Mouse (Mus musculus) liver, embryonic 16.5 days (tissue): ENCODE results near the gene Dglucy. TPM values are rescaled to one million over a fixed set of nuclear protein-coding genes. Genes with fewer than 3 reads are reported as not detected.
A peak's percentile ranks its signal among the peaks of the same experiment; 100 is the strongest.

ENCODE experiments used
- ATAC-seq: fragments of 200-750 bp; cut with Nextera tagmentation; 2 replicates; pipeline ENCODE4 v1.8.0; 2017; ENCODE audit warnings: low read depth, mild to moderate bottlenecking, moderate number of reproducible peaks, moderate library complexity
- H3K27ac ChIP-seq: fragments of 300-500 bp; sonication (generic); 2 replicates; pipeline ENCODE4 v1.5.1; 2014; ENCODE audit warnings: mild to moderate bottlenecking, low read length
- H3K27me3 ChIP-seq: fragments of 300-500 bp; sonication (generic); 2 replicates; pipeline ENCODE4 v1.6.1; 2014; ENCODE audit warnings: low read depth, low read length, mixed read lengths; ENCODE audit not compliant: control insufficient read depth, insufficient read depth
- H3K36me3 ChIP-seq: fragments of 300-500 bp; sonication (generic); 2 replicates; pipeline ENCODE4 v1.6.1; 2014; ENCODE audit warnings: mild to moderate bottlenecking; ENCODE audit not compliant: control insufficient read depth, insufficient read depth
- H3K4me1 ChIP-seq: fragments of 300-500 bp; sonication (generic); 2 replicates; pipeline ENCODE4 v1.6.1; 2014; ENCODE audit warnings: low read depth, low read length, mixed read lengths; ENCODE audit not compliant: control insufficient read depth
- H3K4me2 ChIP-seq: fragments of 300-500 bp; sonication (generic); 2 replicates; pipeline ENCODE4 v1.6.1; 2014; ENCODE audit warnings: low read depth, low read length, mixed read lengths
- H3K4me3 ChIP-seq: fragments of 300-500 bp; sonication (generic); 2 replicates; pipeline ENCODE4 v1.5.1; 2014; ENCODE audit warnings: low read depth, mild to moderate bottlenecking, low read length
- H3K9ac ChIP-seq: fragments of 300-500 bp; sonication (generic); 2 replicates; pipeline ENCODE4 v1.6.1; 2014; ENCODE audit warnings: low read depth, low read length
- H3K9me3 ChIP-seq: fragments of 300-500 bp; sonication (generic); replicated peaks from 2 replicates; pipeline ENCODE4 v1.6.1; 2016; ENCODE audit warnings: low read length; ENCODE audit not compliant: control insufficient read depth
- WGBS: fragments of 180-500 bp; shearing (Covaris S2); extraction: QIAGEN DNeasy Blood & Tissue Kit; methylation state at CpG from one replicate; pipeline ENCODE4 v1.1.7; 2014; ENCODE audit not compliant: insufficient replicate concordance; 5-methylcytosine and 5-hydroxymethylcytosine counted together
- polyA plus RNA-seq: library from polyadenylated mRNA; unstranded; fragments of >200 nt; fragmentation: Nextera tagmentation; extraction: Ambion mirVana; gene quantifications from 2 replicates; pipeline ENCODE4 v1.2.1, GENCODE M21; 2015

The Dglucy gene
- polyA plus RNA-seq, 1 experiment from 2014 or later: 1.1 TPM

DNA sequence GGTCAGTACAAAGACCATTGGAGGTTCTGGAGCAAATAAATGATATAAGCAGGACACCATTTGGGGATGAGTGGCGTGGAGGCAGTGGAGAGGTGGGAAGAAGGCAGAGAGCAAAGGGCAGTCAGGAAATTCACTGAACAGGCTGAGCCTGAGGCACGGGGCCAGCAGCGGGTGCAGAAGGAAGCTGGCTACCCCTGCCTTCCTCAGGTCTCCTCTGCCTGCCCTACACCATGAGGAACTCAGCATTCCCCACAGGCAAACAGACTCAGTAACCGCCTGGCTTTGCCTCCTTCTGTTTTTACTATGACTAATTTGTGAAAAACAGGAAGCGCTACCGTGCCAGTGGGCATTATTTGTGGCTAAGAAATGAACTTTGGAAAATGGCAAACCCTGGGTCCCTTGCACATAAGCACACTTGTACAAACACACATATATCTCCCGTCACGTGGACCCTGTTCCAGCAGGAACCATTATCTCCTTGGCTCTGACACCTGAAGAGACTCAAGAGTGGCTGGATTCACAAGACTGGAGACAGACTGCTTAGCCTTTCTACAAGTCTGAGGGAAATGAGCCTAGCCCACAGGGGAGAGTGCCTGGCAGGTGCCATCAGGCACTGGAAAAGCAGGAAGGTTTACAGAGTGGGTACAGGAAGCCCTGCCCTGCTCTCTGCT lies 2.8 kb upstream of the Dglucy start:
- Histone ChIP-seq H3K36me3 (no peaks in the 10 kb centered on the region), H3K27ac (peak overlapping the region; percentile 41), H3K27me3 (no peaks in the 10 kb centered on the region), H3K4me1 (no peaks in the 10 kb centered on the region; the same call in 1 of the 2 replicates), H3K9me3 (no peaks in the 10 kb centered on the region), H3K4me2 (no peak overlapping the region), H3K9ac (no peak overlapping the region), H3K4me3 (no peak overlapping the region)
- WGBS: 29% methylated on average over 8 of the region's 8 CpGs
- no peak for ATAC-seq

DNA sequence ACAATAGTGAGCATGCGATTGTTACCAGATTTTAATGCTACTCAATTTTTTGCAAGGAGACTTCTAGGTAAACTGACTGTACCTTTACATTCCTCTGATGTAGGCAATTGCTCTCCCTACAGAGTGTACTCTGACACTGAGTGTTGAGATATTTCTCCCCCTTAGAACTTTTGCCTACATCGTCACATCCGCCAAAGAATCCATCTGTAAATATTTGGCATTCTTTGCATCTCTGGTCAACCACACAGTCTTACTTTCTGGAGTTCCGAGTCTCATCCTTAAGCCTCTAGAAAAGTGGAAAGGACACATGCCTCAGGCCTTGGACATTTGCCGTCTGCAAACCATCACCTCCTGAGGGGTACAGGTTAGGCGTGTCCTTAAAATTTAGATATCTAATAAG lies 1.9 kb upstream of the Dglucy start:
- Histone ChIP-seq H3K27ac (no peak overlapping the region), H3K27me3 (no peaks in the 10 kb centered on the region), H3K9ac (no peak overlapping the region), H3K4me1 (no peaks in the 10 kb centered on the region; the same call in 1 of the 2 replicates), H3K4me2 (no peak overlapping the region), H3K9me3 (no peaks in the 10 kb centered on the region), H3K36me3 (no peaks in the 10 kb centered on the region), H3K4me3 (no peak overlapping the region)
- ATAC-seq: no peak
- 68% methylated on average over 6 of the region's 6 CpGs for WGBS

DNA sequence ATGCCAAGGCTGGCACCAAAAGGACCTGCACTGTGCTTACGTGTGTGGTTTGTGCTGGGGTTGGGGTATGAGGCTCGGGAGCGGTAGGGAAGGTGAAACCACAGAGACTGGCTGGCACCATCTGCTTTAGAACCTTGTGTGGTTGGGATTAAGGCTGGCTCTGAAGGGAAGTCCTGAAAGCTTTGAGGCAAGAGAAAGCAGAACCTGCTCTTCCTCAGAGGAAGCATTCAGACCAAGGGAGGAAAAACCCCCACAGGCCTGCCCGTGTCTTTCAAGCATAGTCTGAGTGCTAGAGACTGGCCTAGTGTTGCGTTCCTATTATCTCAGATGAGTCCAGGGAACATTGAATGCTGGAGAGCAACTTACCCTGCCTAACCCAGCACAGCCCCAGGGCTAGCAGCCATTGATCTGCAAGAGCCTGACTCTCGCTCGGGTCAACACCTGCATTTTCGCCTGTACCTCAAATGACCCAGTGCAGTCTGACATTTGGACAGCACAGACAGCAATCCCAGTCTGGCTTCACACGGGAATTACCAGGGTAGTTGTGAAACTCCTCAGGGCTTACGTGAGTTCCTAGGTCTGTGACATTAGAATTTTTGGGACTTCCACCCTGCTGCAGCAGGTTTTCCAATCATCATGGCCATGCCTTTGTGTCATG lies 452 bp upstream of the Dglucy start:
- H3K4me3 ChIP-seq: no peak overlapping the region; the same call in 1 of the 2 replicates
- ATAC-seq: peak; percentile 30; the same call in 1 of the 2 replicates
- H3K9ac ChIP-seq: no peak overlapping the region
- 44% methylated on average over 10 of the region's 10 CpGs for WGBS
- H3K9me3 ChIP-seq: no peaks in the 10 kb centered on the region
- H3K4me1 ChIP-seq: no peaks in the 10 kb centered on the region; the same call in 1 of the 2 replicates
- H3K36me3 ChIP-seq: no peaks in the 10 kb centered on the region
- H3K27me3 ChIP-seq: no peaks in the 10 kb centered on the region
- no peak overlapping the region for H3K4me2 ChIP-seq
- peak overlapping the region; percentile 22; the same call in 1 of the 2 replicates for H3K27ac ChIP-seq

DNA sequence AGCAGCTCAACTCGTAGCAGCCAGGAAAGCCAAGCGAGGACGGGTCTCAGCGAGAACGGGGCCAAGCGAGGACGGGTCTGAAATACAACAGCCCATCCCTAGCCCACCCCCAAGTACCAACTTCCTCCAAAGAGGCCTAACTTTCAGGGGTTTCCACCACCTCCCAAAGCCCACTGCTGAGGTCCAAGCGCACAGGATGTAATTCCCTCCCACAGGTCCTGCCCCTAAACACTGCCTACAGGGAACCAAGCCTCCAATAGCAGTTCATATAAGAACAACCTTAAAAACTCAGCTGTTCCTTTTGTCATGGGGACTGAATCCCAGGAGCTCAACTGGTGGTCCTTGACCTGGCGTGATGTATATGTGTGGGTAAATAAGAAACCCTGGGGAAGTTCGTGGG lies 1.6 kb downstream of the Dglucy start:
- Histone ChIP-seq H3K36me3 (no peaks in the 10 kb centered on the region), H3K4me2 (no peak overlapping the region), H3K27me3 (no peaks in the 10 kb centered on the region), H3K9me3 (no peaks in the 10 kb centered on the region), H3K4me3 (no peak overlapping the region), H3K9ac (no peak overlapping the region), H3K27ac (no peak overlapping the region), H3K4me1 (no peaks in the 10 kb centered on the region; the same call in 1 of the 2 replicates)
- ATAC-seq: no peak
- 85% methylated on average over 10 of the region's 10 CpGs for WGBS

DNA sequence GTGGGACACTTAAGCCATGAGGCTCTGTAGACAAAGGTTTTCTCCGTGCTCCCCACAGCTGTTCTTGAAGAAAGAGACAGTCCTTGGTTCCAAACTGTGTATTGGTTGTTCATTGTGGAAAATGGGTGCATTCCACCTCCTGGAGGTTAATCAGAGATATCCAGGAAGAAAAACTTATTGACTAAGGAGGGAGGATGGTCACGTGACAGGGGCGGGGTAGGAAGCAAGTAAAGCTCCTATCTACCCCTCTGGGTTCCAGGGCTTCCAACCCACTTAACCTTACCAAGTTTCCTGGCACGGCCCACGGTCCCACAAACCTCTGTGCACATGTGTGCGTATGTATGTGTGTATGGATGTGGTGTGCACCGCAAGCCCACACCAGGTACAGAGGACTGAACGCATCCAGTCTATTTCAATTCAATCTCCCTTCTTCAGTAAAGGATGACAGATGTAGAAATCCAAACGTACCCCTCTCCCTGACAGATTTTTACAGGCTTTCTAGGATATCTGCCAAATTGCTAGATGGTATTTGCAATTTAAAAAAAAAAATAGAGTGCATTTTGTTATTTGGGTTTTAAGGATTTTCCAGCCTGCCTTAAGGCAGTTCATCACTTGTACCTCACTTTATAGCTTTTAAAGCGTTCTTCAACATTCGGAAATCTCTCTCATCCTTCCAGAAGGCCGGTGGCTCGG lies 2.7 kb downstream of the Dglucy start:
- Histone ChIP-seq H3K4me2 (no peak overlapping the region), H3K36me3 (no peaks in the 10 kb centered on the region), H3K9me3 (no peaks in the 10 kb centered on the region), H3K4me3 (no peak overlapping the region), H3K9ac (no peak overlapping the region), H3K4me1 (no peaks in the 10 kb centered on the region; the same call in 1 of the 2 replicates), H3K27me3 (no peaks in the 10 kb centered on the region), H3K27ac (no peak overlapping the region)
- WGBS: 68% methylated on average over 13 of the region's 13 CpGs
- ATAC-seq: no peak

DNA sequence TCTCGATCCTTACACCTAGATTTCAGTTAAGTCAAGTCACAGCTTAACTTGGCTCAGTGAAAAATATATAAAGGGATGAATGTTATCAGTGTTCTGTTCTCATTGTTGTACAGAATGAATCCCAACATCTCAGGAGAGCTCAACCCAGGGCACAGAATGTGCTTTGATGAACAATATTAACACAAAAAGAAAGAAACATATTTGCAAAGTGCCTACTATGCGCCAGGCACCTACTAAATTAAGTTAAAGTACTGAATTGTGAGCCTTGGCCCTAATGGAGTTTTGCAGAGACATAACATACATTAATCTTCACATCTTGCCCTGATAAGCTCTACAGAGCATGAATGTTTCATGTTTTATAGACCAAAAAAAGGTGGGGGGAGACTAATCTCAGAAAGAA lies 5.3 kb downstream of the Dglucy start:
- Histone ChIP-seq H3K27ac (no peak overlapping the region), H3K9ac (no peak overlapping the region), H3K27me3 (no peaks in the 10 kb centered on the region), H3K36me3 (no peaks in the 10 kb centered on the region), H3K4me2 (no peak overlapping the region), H3K4me3 (no peak overlapping the region), H3K4me1 (no peaks in the 10 kb centered on the region; the same call in 1 of the 2 replicates), H3K9me3 (no peaks in the 10 kb centered on the region)
- ATAC-seq: no peak
- 56% methylated on average over 2 of the region's 2 CpGs for WGBS

DNA sequence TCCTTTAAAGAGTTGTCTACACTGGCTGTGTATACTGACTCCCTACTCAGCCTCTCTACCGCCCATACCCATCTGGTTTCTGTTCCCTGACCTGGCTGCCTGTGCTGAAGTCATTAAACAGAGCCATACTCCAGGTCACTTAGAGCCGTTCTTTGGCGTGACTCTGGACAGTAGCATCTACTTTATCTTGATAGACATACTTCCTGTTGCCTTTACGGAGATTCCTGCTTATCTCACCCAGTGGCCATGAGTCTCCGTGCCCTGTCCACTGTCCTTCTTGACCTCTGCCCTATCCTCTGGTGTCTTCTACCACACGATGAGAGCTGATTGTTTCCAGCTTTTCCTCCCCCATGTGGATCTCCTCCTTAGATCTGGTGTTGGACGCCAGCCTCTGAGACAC lies 6.5 kb downstream of the Dglucy start:
- H3K36me3 ChIP-seq: no peaks in the 10 kb centered on the region
- no peak overlapping the region for H3K4me3 ChIP-seq
- no peaks in the 10 kb centered on the region for H3K9me3 ChIP-seq
- 14% methylated on average over 7 of the region's 7 CpGs for WGBS
- H3K4me2 ChIP-seq: no peak overlapping the region
- H3K27ac ChIP-seq: no peak overlapping the region
- no peaks in the 10 kb centered on the region for H3K27me3 ChIP-seq
- H3K4me1 ChIP-seq: peaks cover 4% of the 10 kb centered on the region
- no peak overlapping the region for H3K9ac ChIP-seq
- 0 out of 2 replicates have a peak, but pooled peaks have one; percentile 13 for ATAC-seq

DNA sequence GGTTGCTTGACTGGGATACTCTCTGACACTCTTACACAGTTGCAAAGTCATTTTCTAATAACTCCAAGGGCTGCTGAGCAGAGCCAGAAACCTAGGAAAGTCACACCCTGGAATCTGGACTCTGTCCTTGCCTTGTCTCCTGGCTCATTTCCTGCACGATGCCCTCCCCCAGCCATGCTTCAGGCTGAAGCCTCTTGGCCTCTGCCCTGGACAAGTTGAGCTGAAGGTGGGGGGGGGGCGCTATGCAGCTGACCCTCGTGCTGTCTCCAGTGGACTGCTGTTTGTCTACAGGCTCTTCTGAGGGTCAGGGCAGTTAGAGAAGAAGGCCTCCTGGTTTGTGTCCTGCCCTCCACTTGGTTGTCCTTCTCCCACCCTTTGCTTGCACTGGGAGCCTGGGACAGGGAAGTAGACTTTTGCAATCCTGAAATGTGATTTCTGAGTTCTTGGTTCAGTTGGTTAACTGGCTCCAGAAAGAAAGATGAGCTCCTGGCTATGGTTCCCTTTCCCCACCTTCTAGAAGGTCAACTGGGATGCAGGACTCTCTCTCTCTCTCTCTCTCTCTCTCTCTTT lies 11.2 kb downstream of the Dglucy start:
- no peak for ATAC-seq
- H3K36me3 ChIP-seq: no peaks in the 10 kb centered on the region

More for the DNA sequence above, 11.2 kb downstream of the Dglucy start:
- Histone ChIP-seq H3K9ac (no peak overlapping the region), H3K4me1 (peaks cover 4% of the 10 kb centered on the region), H3K27ac (no peak overlapping the region), H3K27me3 (no peaks in the 10 kb centered on the region), H3K4me3 (no peak overlapping the region), H3K9me3 (no peaks in the 10 kb centered on the region), H3K4me2 (no peak overlapping the region)
- WGBS: 40% methylated on average over 3 of the region's 3 CpGs
